Mouse (Mus musculus) MEL (cell line): ENCODE measurements around the gene Actg1. TPM values are rescaled to one million over a fixed set of nuclear protein-coding genes. Genes with fewer than 3 reads are reported as not detected.

Experiments
- DNase-seq: peaks from one replicate; pipeline ENCODE4 v3.0.0; 2011; ENCODE audit warnings: low read depth, low spot score
- H3K27ac ChIP-seq: 2 replicates; pipeline ENCODE4 v1.5.1; 2012; ENCODE audit warnings: low read depth, mild to moderate bottlenecking, control low read depth, low read length, moderate library complexity; ENCODE audit not compliant: control insufficient read depth
- H3K27me3 ChIP-seq, 2 experiments: fragments of 150-350 bp in 1 of 2; sonication (generic) in 1 of 2; 2 replicates each; pipeline ENCODE4 v1.6.1; 2012; ENCODE audit warnings: low read length in 2 of 2, mild to moderate bottlenecking in 2 of 2, improper control_type of control experiment in 1 of 2, moderate library complexity in 1 of 2; ENCODE audit not compliant: insufficient read depth in 2 of 2, control insufficient read depth in 1 of 2
- H3K36me3 ChIP-seq, 2 experiments: 2 replicates each; pipeline ENCODE4 v1.6.1; 2012 to 2014; ENCODE audit warnings: low read length in 2 of 2, improper control_type of control experiment in 1 of 2, inconsistent platforms in 1 of 2, mild to moderate bottlenecking in 1 of 2; ENCODE audit not compliant: insufficient read depth in 2 of 2, control insufficient read depth in 1 of 2
- H3K4me1 ChIP-seq, 2 experiments: fragments of 150-350 bp in 1 of 2; sonication (generic) in 1 of 2; 2 replicates each; pipeline ENCODE4 v1.6.1; 2012; ENCODE audit warnings: low read length in 2 of 2, improper control_type of control experiment in 1 of 2, mild to moderate bottlenecking in 1 of 2; ENCODE audit not compliant: insufficient read depth in 2 of 2, control insufficient read depth in 1 of 2
- H3K4me3 ChIP-seq, 2 experiments: fragments of 150-350 bp in 1 of 2; sonication (generic) in 1 of 2; 2 replicates each; pipeline ENCODE4 v1.5.1; 2012; ENCODE audit warnings: low read depth in 2 of 2, low read length in 2 of 2, mild to moderate bottlenecking in 2 of 2, moderate library complexity in 2 of 2, control low read depth in 1 of 2, improper control_type of control experiment in 1 of 2; ENCODE audit not compliant: control insufficient read depth in 1 of 2, insufficient read depth in 1 of 2
- H3K79me2 ChIP-seq: 2 replicates; pipeline ENCODE4 v1.6.1; 2012; ENCODE audit warnings: mild to moderate bottlenecking, low read length, moderate library complexity; ENCODE audit not compliant: control insufficient read depth, poor library complexity, insufficient read depth
- H3K9ac ChIP-seq: 2 replicates; pipeline ENCODE4 v1.6.1; 2012; ENCODE audit warnings: low read depth, mild to moderate bottlenecking, control low read depth, low read length, moderate library complexity; ENCODE audit not compliant: control insufficient read depth, poor library complexity, severe bottlenecking
- H3K9me3 ChIP-seq: fragments of 150-350 bp; sonication (generic); replicated peaks from 2 replicates; pipeline ENCODE4 v1.6.1; 2012; ENCODE audit warnings: mild to moderate bottlenecking, low read length, improper control_type of control experiment, moderate library complexity; ENCODE audit not compliant: insufficient read depth
- CHD1 ChIP-seq: IDR thresholded peaks from 2 replicates; pipeline ENCODE4 v1.6.1; 2012; ENCODE audit warnings: low read depth, mild to moderate bottlenecking, inconsistent platforms, low read length, improper control_type of control experiment
- EP300 ChIP-seq, 2 experiments: IDR thresholded peaks; 2 replicates each; pipeline ENCODE4 v1.6.1; 2011; ENCODE audit warnings: improper control_type of control experiment in 2 of 2, low read length in 2 of 2, low read depth in 1 of 2, mild to moderate bottlenecking in 1 of 2
- ETS1 ChIP-seq: IDR thresholded peaks from 2 replicates; pipeline ENCODE4 v1.6.1; 2012; ENCODE audit warnings: low read depth, mild to moderate bottlenecking, inconsistent platforms, low read length, improper control_type of control experiment, moderate library complexity
- GABPA ChIP-seq: IDR thresholded peaks from 2 replicates; pipeline ENCODE4 v1.6.1; 2012; ENCODE audit warnings: low read depth, mild to moderate bottlenecking, inconsistent platforms, low read length, improper control_type of control experiment, moderate library complexity
- GATA1 ChIP-seq: IDR thresholded peaks from 2 replicates; pipeline ENCODE4 v1.6.1; 2011; ENCODE audit warnings: low read depth, low read length, improper control_type of control experiment
- HCFC1 ChIP-seq: IDR thresholded peaks from 2 replicates; pipeline ENCODE4 v1.6.1; 2012; ENCODE audit warnings: low read depth, mild to moderate bottlenecking, inconsistent platforms, low read length, improper control_type of control experiment, moderate library complexity
- KAT2A ChIP-seq: conservative IDR thresholded peaks from 2 replicates; pipeline ENCODE4 v1.6.1; 2012; ENCODE audit warnings: low read depth, low read length, improper control_type of control experiment, inconsistent platforms
- MAFK ChIP-seq: IDR thresholded peaks from 2 replicates; pipeline ENCODE4 v1.6.1; 2011; ENCODE audit warnings: low read depth, mild to moderate bottlenecking, low read length, improper control_type of control experiment, borderline replicate concordance
- MAZ ChIP-seq: IDR thresholded peaks from 2 replicates; pipeline ENCODE4 v1.6.1; 2012; ENCODE audit warnings: low read depth, mild to moderate bottlenecking, inconsistent platforms, low read length, improper control_type of control experiment
- MEF2A ChIP-seq: IDR thresholded peaks from 2 replicates; pipeline ENCODE4 v1.6.1; 2014; ENCODE audit warnings: low read depth, mild to moderate bottlenecking, inconsistent platforms, low read length, improper control_type of control experiment; ENCODE audit not compliant: poor library complexity, insufficient replicate concordance, severe bottlenecking; ENCODE audit errors: extremely low read depth
- MXI1 ChIP-seq: IDR thresholded peaks from 2 replicates; pipeline ENCODE4 v1.6.1; 2011; ENCODE audit warnings: mild to moderate bottlenecking, low read depth, low read length, improper control_type of control experiment
- MYC ChIP-seq: IDR thresholded peaks from 2 replicates; pipeline ENCODE4 v1.6.1; 2011; ENCODE audit warnings: low read depth, mild to moderate bottlenecking, low read length, improper control_type of control experiment, moderate library complexity
- POLR2A ChIP-seq, 2 experiments: IDR thresholded peaks; 2 replicates each; pipeline ENCODE4 v1.6.1; 2011 to 2012; ENCODE audit warnings: low read length in 2 of 2, mild to moderate bottlenecking in 2 of 2, control low read depth in 1 of 2, improper control_type of control experiment in 1 of 2, low read depth in 1 of 2, moderate library complexity in 1 of 2; ENCODE audit not compliant: control insufficient read depth in 1 of 2, insufficient read depth in 1 of 2, poor library complexity in 1 of 2
- POLR2AphosphoS5 ChIP-seq: IDR thresholded peaks from 2 replicates; pipeline ENCODE4 v1.6.1; 2012; ENCODE audit warnings: low read depth, borderline replicate concordance, mild to moderate bottlenecking, inconsistent platforms, low read length, moderate library complexity, mixed read lengths
- RAD21 ChIP-seq: IDR thresholded peaks from 2 replicates; pipeline ENCODE4 v1.6.1; 2011; ENCODE audit warnings: mild to moderate bottlenecking, low read depth, low read length, improper control_type of control experiment
- SIN3A ChIP-seq: IDR thresholded peaks from 2 replicates; pipeline ENCODE4 v1.6.1; 2012; ENCODE audit warnings: low read length, improper control_type of control experiment, inconsistent platforms
- SMC3 ChIP-seq: IDR thresholded peaks from 2 replicates; pipeline ENCODE4 v1.6.1; 2011; ENCODE audit warnings: low read depth, low read length, improper control_type of control experiment
- TBP ChIP-seq: IDR thresholded peaks from 2 replicates; pipeline ENCODE4 v1.8.0; 2011; ENCODE audit warnings: low read depth, low read length, improper control_type of control experiment
- ZMIZ1 ChIP-seq: IDR thresholded peaks from 2 replicates; pipeline ENCODE4 v1.6.1; 2012; ENCODE audit warnings: low read depth, mild to moderate bottlenecking, inconsistent platforms, low read length, improper control_type of control experiment, moderate library complexity
- ZNF384 ChIP-seq: IDR thresholded peaks from 2 replicates; pipeline ENCODE4 v1.6.1; 2012; ENCODE audit warnings: low read depth, mild to moderate bottlenecking, inconsistent platforms, low read length, improper control_type of control experiment
- polyA plus RNA-seq, 2 experiments: library from polyadenylated mRNA; stranded (reverse) in 1 of 2; unstranded in 1 of 2; fragments of >175 nt in 1 of 2; fragments of >200 nt in 1 of 2; gene quantifications; 2 replicates each; pipeline versions ENCODE4 v1.2.1 to v1.2.4; 2012; ENCODE audit warnings: low replicate concordance in 2 of 2, low read depth in 1 of 2; ENCODE audit not compliant: insufficient read length in 2 of 2, insufficient read depth in 1 of 2, missing spikeins in 1 of 2
- total RNA-seq: library from RNA; depleted of rRNA; stranded (reverse); fragments of 300-350 nt; gene quantifications from 2 replicates; pipeline ENCODE4 v1.2.3, GENCODE M21; 2012

Gene Actg1
- total and polyA plus RNA-seq, 3 experiments, result 899 to 1,784 (median 1,328) TPM

DNA sequence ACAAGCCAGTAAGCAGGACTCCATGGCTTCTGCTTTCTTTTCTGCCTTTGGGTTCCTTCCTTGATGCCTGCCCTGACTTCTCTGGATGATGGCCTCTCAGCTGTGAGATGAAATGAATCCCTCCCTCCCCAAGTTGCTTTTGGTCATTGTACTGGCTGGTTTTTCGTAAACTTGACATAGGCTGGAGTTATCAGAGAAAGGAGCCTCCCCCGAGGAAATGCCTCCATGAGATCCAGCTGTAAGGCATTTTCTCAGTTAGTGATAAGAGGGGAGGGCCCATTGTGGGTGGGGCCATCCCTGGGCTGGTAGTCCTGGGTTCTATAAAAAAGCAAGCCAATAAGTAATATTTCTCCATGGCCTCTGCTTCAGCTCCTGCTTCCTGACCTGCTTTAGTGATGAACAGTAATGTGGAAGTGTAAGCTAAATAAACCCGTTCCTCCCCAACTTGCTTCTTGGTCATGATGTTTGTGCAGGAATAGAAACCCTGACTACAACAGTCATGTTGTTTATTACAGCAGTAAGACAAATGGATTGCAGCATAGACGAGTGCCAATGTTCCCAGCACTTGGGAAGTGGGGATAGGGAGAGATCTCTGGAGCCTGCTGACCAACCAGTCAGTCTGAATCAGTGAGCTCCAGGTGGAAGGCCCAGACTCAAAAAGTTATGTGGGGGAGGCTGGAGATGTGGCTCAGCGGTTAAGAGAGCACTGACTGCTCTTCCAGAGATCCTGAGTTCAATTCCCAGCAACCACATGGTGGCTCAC, 7.1 kb upstream of the Actg1 start:
- H3K4me1 ChIP-seq, result peaks cover 12 to 59% of the 10 kb centered on the region in 2 experiments
- H3K9ac ChIP-seq, result peak overlapping the region; percentile 47
- TF ChIP-seq CHD1 (no peak), ZNF384 (no peak), RAD21 (no peak), EP300 (IDR thresholded peaks at IDR 0.05; ENCODE audit: low read depth in 1 of 2, low read length in 2 of 2) (peak in 1 of 2 experiments; percentile 40; a peak in 2 of 4 replicates), HCFC1 (0 out of 2 replicates have a peak, but pooled peaks have one; percentile 26), TBP (0 out of 2 replicates have a peak, but pooled peaks have one; percentile 39), ETS1 (peak; percentile 81), POLR2A (IDR thresholded peaks at IDR 0.05; ENCODE audit: control insufficient read depth in 1 of 2, insufficient read depth in 1 of 2, low read depth in 1 of 2, low read length in 2 of 2, poor library complexity in 1 of 2) (peak in 1 of 2 experiments; percentile 47; a peak in 2 of 4 replicates), SIN3A (0 out of 2 replicates have a peak, but pooled peaks have one; percentile 21), POLR2AphosphoS5 (no peak), GATA1 (peak; percentile 56; the same call in 1 of the 2 replicates), ZMIZ1 (no peak), MAFK (0 out of 2 replicates have a peak, but pooled peaks have one; percentile 5)
- TF ChIP-seq, all 39 proteins: peak for 8
- Histone ChIP-seq H3K9me3 (no peaks in the 10 kb centered on the region), H3K79me2 (no peaks in the 10 kb centered on the region), H3K27me3 (no peaks in the 10 kb centered on the region), H3K4me3 (peak overlapping the region; percentile 26 to 48), H3K27ac (peak overlapping the region; percentile 83), H3K36me3 (peaks cover 0 to 39% of the 10 kb centered on the region in 2 experiments; a peak in 2 of 4 replicates)
- DNase-seq, result peak; percentile 69

DNA sequence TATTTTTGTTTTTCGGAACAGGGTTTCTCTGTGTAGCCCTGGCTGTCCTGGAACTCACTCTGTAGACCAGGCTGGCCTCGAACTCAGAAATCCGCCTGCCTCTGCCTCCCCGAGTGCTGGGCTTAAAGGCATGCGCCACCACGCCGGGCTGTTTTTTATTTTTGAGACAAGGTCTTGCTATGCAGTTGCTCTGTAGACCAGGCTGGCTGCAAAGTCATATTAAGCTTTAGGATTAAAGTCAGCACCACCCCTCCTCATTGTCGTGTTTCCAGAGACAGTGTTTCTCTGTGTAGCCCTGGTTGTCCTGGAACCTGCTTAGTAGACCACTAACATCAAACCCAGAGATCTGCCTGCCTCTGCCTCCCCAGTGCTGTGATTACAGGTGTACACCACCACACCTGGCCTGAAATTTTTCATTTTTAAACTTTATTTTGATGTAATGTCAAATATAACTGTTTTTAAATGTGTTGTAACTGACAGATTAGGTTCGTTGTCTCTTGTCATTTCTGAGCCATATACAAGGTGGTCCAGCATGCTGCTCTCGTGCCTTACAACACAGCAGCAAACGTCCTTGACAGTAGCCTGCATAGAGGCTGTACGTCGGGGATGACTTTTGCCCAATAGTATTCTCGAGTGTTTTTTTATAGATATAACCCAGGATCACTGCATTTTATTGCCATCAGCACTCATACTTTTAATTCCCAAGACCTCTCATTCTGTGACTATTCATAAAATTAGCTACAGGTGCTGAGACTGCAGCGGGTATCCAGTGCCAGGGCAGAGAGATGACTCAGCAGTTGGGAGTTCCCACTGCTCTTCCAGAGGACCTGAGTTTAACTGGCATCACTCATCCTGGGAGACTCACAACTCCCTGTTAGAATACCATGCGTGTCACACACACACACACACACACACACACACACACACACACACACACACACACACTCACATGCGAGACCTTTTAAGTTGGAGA, 6.2 kb upstream of the Actg1 start:
- Histone ChIP-seq H3K79me2 (no peaks in the 10 kb centered on the region), H3K36me3 (peaks cover 0 to 39% of the 10 kb centered on the region in 2 experiments; a peak in 2 of 4 replicates), H3K4me1 (peaks cover 12 to 59% of the 10 kb centered on the region in 2 experiments), H3K9ac (peak overlapping the region; percentile 47), H3K27ac (peak overlapping the region; percentile 83), H3K27me3 (no peaks in the 10 kb centered on the region), H3K9me3 (no peaks in the 10 kb centered on the region), H3K4me3 (peak overlapping the region; percentile 26 to 48)
- TF ChIP-seq MXI1, result peak; percentile 0; the same call in 1 of the 2 replicates
- no peak for TF ChIP-seq SMC3
- no peak for TF ChIP-seq MEF2A
- TF ChIP-seq MAZ, result 0 out of 2 replicates have a peak, but pooled peaks have one; percentile 27
- TF ChIP-seq MAFK, result 0 out of 2 replicates have a peak, but pooled peaks have one; percentile 42
- peak; percentile 81 for TF ChIP-seq TBP
- no peak for TF ChIP-seq KAT2A
- no peak for TF ChIP-seq MYC
- TF ChIP-seq GABPA, result no peak
- DNase-seq, result peak; percentile 58
